Mouse (Mus musculus) ES-E14 (cell line): ENCODE results near the gene Gm13871.
"Not testable (repeated sequence)": the region's sequence is repeated elsewhere in the genome, so short reads cannot be mapped to it uniquely, and the experiment has no call there.

Experiments used
- CHD2 ChIP-seq: IDR thresholded peaks from 2 replicates; pipeline ENCODE4 v1.6.1; 2014; ENCODE audit warnings: mild to moderate bottlenecking, low read depth, low read length, inconsistent platforms
- ZC3H11A ChIP-seq: IDR thresholded peaks from 2 replicates; pipeline ENCODE4 v1.6.1; 2012; ENCODE audit warnings: low read depth, mild to moderate bottlenecking, inconsistent platforms, low read length, borderline replicate concordance
- ZNF384 ChIP-seq: IDR thresholded peaks from 2 replicates; pipeline ENCODE4 v1.6.1; 2012; ENCODE audit warnings: low read depth, low read length, inconsistent platforms

GRCm38 (mm10) chr4:73920660-73921059 is 14.9 kb upstream of the Gm13871 start, which contains the start of gene Gm11756:
- not testable (repeated sequence) for TF ChIP-seq ZNF384, CHD2, ZC3H11A
